Mouse (Mus musculus) liver, embryonic 14.5 days (tissue): ENCODE measurements at regions not wholly inside any gene's neighbourhood (a gene's known extent, or its start where the extent isn't known, plus 50 kb on each side); places are given as distances from the start of the nearest gene placed in this dataset.

Experiments used
- CTCF ChIP-seq: IDR thresholded peaks from 2 replicates; pipeline ENCODE4 v1.5.1; 2016; ENCODE audit warnings: antibody characterized with exemption, low read depth, control low read depth
- EP300 ChIP-seq: IDR thresholded peaks from 2 replicates; pipeline ENCODE4 v1.6.1; 2016; ENCODE audit warnings: antibody characterized with exemption, low read depth

- TF ChIP-seq CTCF (no peak), EP300 (no peak)
Measured at GRCm38 (mm10) chr9:115524161-115524560, 213.9 kb upstream of the Stt3b start.
